Mouse (Mus musculus) C2C12 (cell line): ENCODE measurements at regions not wholly inside any gene's neighbourhood (a gene's known extent, or its start where the extent isn't known, plus 50 kb on each side); places are given as distances from the start of the nearest gene placed in this dataset.

ENCODE experiments used
- H3K27me3 ChIP-seq: one replicate; pipeline ENCODE4 v1.6.1; 2011; ENCODE audit not compliant: control insufficient read depth, insufficient read depth, insufficient read length
- H3K36me3 ChIP-seq: one replicate; pipeline ENCODE4 v1.6.1; 2011; ENCODE audit not compliant: control insufficient read depth, insufficient read depth
- H3K4me3 ChIP-seq: one replicate; pipeline ENCODE4 v1.5.1; 2011; ENCODE audit warnings: mild to moderate bottlenecking, control low read depth; ENCODE audit not compliant: poor library complexity, insufficient read depth, severe bottlenecking
- H3K79me2 ChIP-seq: one replicate; pipeline ENCODE4 v1.6.1; 2011; ENCODE audit not compliant: control insufficient read depth, insufficient read depth
- H3K79me3 ChIP-seq: one replicate; pipeline ENCODE4 v1.6.1; 2011; ENCODE audit warnings: low read depth, control low read depth
- H3ac ChIP-seq: one replicate; pipeline ENCODE3; 2011; ENCODE audit warnings: low read depth; ENCODE audit not compliant: control insufficient read depth, insufficient read length
- CEBPB ChIP-seq: IDR thresholded peaks from one replicate; pipeline ENCODE4 v1.6.1; 2011; ENCODE audit warnings: low read depth, mild to moderate bottlenecking, control low read depth, moderate library complexity
- CTCF ChIP-seq: IDR thresholded peaks from one replicate; pipeline ENCODE4 v1.5.1; 2011; ENCODE audit not compliant: control insufficient read depth, insufficient read depth, insufficient read length
- FOSL1 ChIP-seq: IDR thresholded peaks from one replicate; pipeline ENCODE4 v1.8.0; 2011; ENCODE audit warnings: mild to moderate bottlenecking, low read length; ENCODE audit not compliant: poor library complexity, insufficient read depth, severe bottlenecking
- MAX ChIP-seq: IDR thresholded peaks from one replicate; pipeline ENCODE4 v1.6.1; 2011; ENCODE audit warnings: mild to moderate bottlenecking, control low read depth
- MYOD1 ChIP-seq: IDR thresholded peaks from one replicate; pipeline ENCODE4 v1.6.1; 2011; ENCODE audit warnings: low read depth; ENCODE audit not compliant: control insufficient read depth, insufficient read length
- MYOG ChIP-seq: IDR thresholded peaks from one replicate; pipeline ENCODE4 v1.6.1; 2011; ENCODE audit not compliant: control insufficient read depth, insufficient read length; ENCODE audit errors: extremely low read depth
- USF1 ChIP-seq: IDR thresholded peaks from one replicate; pipeline ENCODE4 v1.6.1; 2011; ENCODE audit warnings: low read depth, mild to moderate bottlenecking, control low read depth, moderate library complexity

DNA sequence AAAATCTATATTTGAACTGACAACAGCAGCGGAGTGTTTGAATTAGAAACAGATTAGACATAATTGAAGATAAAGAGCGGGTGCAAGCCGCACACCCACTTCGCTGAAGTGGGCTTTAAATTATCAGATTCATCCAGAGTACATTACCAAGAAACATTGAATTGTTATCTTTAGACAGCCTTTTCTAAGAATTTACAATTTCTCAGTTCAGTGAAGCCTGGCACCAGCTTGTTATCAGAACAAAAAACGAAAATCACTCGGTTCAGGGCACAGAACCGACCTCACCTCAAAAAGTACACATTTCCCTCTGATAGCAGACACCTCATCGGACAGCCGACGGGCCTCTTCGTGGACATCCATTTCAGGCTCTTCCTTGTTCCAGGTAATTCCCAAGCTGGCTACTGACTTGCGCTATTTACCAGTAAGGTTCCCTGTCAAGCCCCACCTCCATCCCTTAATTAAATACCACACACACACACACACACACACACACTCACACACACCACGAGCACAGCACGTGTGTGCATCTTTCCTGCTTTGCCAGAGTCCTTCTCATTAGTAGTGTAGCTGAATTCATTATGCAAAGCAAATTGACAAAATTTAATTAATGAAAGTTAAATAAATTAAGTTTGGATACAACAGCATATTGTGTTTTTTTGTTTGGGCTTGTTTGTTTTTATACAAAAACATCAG lies 166.8 kb downstream of the Sp3 start:
- TF ChIP-seq USF1 (no peak), MYOD1 (no peak), CEBPB (no peak), FOSL1 (no peak), CTCF (no peak), MAX (no peak), MYOG (no peak)
- H3ac ChIP-seq = no peak overlapping the region
- H3K79me3 ChIP-seq = no peaks in the 10 kb centered on the region
- H3K79me2 ChIP-seq = no peaks in the 10 kb centered on the region
- H3K36me3 ChIP-seq = no peaks in the 10 kb centered on the region
- no peak overlapping the region for H3K4me3 ChIP-seq
- no peaks in the 10 kb centered on the region for H3K27me3 ChIP-seq

DNA sequence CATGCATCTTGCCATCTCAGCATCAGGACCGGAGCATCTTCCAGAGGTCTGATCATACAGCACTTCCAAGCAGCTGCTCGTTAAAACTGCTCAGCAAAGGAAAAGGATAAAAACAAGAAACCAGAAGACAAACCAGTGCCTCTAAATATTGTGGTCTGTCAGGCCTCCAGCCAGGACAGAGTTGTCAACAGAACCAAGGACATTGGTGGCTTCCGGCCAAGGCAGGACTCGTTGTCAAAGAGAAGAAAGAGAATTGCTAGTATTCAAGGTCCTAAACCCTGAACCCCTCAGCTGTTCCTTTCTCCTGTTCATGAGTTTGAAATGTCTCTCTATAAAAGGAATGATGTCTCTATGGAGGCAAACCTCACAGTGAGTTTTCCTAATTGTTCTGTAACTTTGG lies 155.0 kb downstream of the Sp3 start:
- Histone ChIP-seq H3ac (no peak overlapping the region), H3K36me3 (no peaks in the 10 kb centered on the region), H3K79me2 (no peaks in the 10 kb centered on the region), H3K79me3 (no peaks in the 10 kb centered on the region), H3K27me3 (no peaks in the 10 kb centered on the region), H3K4me3 (no peak overlapping the region)
- TF ChIP-seq USF1 = no peak

DNA sequence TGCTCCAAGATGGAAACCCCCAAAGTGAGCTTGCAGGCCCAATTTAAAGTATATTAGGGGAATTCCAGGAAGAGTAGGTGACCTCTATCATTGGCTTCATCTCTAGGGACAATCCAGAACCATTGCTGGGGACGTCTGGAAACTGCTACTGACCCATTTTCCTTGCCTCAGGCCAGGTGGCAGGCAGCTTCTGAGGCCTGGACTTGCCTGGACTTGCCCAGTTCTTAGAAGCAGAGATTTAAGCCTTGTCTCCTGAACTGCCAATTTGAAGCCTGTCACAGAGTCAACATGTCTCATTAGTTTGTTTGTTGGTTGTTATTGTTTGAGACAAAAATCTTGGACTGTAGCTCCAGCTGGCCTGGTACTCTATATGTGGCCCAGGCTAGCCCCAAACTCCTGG lies 151.1 kb downstream of the Sp3 start:
- H3K4me3 ChIP-seq = no peak overlapping the region
- TF ChIP-seq CTCF = no peak
- TF ChIP-seq MYOG = no peak
- TF ChIP-seq MAX = no peak
- no peak for TF ChIP-seq MYOD1
- TF ChIP-seq USF1 = no peak
- TF ChIP-seq CEBPB = no peak
- TF ChIP-seq FOSL1 = no peak
- H3K36me3 ChIP-seq = no peaks in the 10 kb centered on the region
- H3K27me3 ChIP-seq = no peaks in the 10 kb centered on the region
- H3K79me2 ChIP-seq = no peaks in the 10 kb centered on the region
- no peak overlapping the region for H3ac ChIP-seq
- H3K79me3 ChIP-seq = no peaks in the 10 kb centered on the region

- TF ChIP-seq USF1 = no peak
- TF ChIP-seq CTCF = no peak
- no peak for TF ChIP-seq CEBPB
- no peak for TF ChIP-seq MAX
- TF ChIP-seq MYOD1 = no peak
- TF ChIP-seq MYOG = no peak
- TF ChIP-seq FOSL1 = no peak
- Histone ChIP-seq H3K79me2 (no peaks in the 10 kb centered on the region), H3ac (no peak overlapping the region), H3K36me3 (no peaks in the 10 kb centered on the region), H3K79me3 (no peaks in the 10 kb centered on the region), H3K27me3 (no peaks in the 10 kb centered on the region), H3K4me3 (no peak overlapping the region)
These were observed 147.5 kb downstream of the Sp3 start for GRCm38 (mm10) chr2:72832770-72833169.

DNA sequence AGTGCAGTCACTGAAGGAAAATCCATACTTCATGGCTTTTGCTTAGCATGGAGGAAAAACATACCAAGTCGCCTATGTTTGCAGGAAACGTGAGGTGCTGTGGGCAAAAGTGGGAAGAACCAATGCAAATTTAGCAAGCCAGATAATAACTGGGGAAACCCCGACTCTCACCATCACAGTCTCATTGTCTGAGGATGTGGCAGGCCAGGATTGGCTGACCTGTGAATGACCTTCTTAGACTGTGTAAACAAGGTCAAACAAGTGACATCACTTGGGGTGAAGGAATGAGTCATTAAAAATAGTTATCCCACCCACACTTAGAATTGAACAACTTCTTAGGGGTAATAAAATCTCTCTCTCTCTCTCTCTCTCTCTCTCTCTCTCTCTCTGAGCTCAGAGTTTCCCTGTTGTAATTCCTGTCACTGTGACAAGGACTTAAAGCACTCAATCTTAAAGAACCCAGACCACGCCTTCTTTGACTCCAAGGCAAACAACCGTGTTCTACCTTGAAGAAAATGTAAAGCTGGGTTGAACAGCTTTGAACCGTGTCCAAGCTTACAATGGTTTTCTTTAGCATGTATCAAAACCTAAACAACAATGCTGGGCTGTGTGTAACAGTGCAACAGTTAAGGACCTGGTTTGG lies 142.0 kb downstream of the Sp3 start:
- Histone ChIP-seq H3K27me3 (no peaks in the 10 kb centered on the region), H3ac (no peak overlapping the region), H3K36me3 (no peaks in the 10 kb centered on the region), H3K79me3 (no peaks in the 10 kb centered on the region), H3K79me2 (no peaks in the 10 kb centered on the region), H3K4me3 (no peak overlapping the region)
- TF ChIP-seq MAX = no peak
- TF ChIP-seq FOSL1 = peak; percentile 18

GRCm38 (mm10) chr2:72839673-72840072 lies 140.6 kb downstream of the Sp3 start:
- no peaks in the 10 kb centered on the region for H3K27me3 ChIP-seq
- no peaks in the 10 kb centered on the region for H3K79me2 ChIP-seq
- no peak overlapping the region for H3K4me3 ChIP-seq
- TF ChIP-seq MAX (no peak), MYOD1 (peak; percentile 47), FOSL1 (no peak)
- H3K79me3 ChIP-seq = no peaks in the 10 kb centered on the region
- no peak overlapping the region for H3ac ChIP-seq
- no peaks in the 10 kb centered on the region for H3K36me3 ChIP-seq
